Mouse (Mus musculus) spleen, adult 2 months (tissue): ENCODE results near the gene Myh11.

Experiments
- CTCF ChIP-seq: fragments of 200-500 bp; IDR thresholded peaks from 2 replicates; pipeline ENCODE4 v1.5.1; 2011; ENCODE audit warnings: mild to moderate bottlenecking, inconsistent platforms; ENCODE audit not compliant: insufficient read depth, insufficient read length, insufficient replicate concordance; ENCODE audit errors: extremely low read depth
- POLR2A ChIP-seq: fragments of 200-500 bp; IDR thresholded peaks from 2 replicates; pipeline ENCODE4 v1.6.1; 2011; ENCODE audit warnings: low read depth, low read length, inconsistent platforms

- TF ChIP-seq CTCF, result no peak
- TF ChIP-seq POLR2A, result no peak
Observed at GRCm38 (mm10) chr16:14263241-14263640, 27.9 kb downstream of the Myh11 start.
